Mouse (Mus musculus): ENCODE data around the gene Nrg3.

Gene Nrg3

GRCm38 (mm10) chr14:39472790-39473761, at the start of gene Nrg3:
Gene Nrg3 (minus strand): TSS chr14:39473088.
- in situ Hi-C loops (cut with MboI, MseI): no loop called here

GRCm38 (mm10) chr14:39508956-39509355, 36.1 kb upstream of the Nrg3 start:
- in situ Hi-C loops (cut with MboI, MseI): no loop called here

- in situ Hi-C loops (cut with MboI, MseI): no loop called here
Observed at GRCm38 (mm10) chr14:39473771-39474211, 903 bp upstream of the Nrg3 start.

DNA sequence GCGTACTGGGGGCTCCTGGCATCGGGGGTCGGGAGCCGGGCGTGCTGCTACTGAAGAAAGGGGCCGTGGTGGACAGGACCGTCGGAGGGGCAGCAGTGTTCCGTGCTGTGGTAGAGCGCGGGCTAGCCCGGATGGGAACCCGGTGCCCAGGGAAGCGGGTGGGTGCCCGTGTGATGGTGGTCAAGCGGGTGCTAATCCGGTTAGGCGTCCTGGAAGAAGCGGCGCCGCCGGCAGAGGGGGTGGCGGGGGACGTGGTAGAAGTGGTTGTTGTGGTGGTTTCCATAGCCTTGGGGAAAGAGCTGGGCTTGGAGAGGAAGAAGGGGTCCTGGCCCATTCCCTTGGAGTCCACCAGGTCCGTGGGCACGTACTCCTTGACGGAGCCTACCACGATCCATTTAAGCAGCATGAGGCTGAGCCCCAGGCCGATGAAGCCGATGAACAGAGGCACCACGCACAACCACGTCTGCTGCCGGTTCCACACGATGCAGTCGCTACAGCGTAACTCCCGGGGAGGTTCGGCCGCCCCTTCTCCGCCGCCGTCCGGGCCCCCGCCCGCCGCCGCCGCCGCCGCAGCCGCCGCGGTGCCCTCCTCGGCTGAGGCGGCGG, 639 bp downstream of the Nrg3 start:
- in situ Hi-C loops (cut with MboI, MseI): no loop called here

GRCm38 (mm10) chr14:39471236-39471981, 1.5 kb downstream of the Nrg3 start:
- in situ Hi-C loops (cut with MboI, MseI): no loop called here

- in situ Hi-C loops (cut with MboI, MseI): no loop called here
Observed at GRCm38 (mm10) chr14:39445501-39445900, 27.4 kb downstream of the Nrg3 start.

GRCm38 (mm10) chr14:39428503-39428902, 44.4 kb downstream of the Nrg3 start:
- in situ Hi-C loops (cut with MboI, MseI): no loop called here

- in situ Hi-C loops (cut with MboI, MseI): no loop called here
Observed at GRCm38 (mm10) chr14:39421874-39422273, 51.0 kb downstream of the Nrg3 start.

GRCm38 (mm10) chr14:39413270-39413669, 59.6 kb downstream of the Nrg3 start:
- in situ Hi-C loops (cut with MboI, MseI): no loop called here

- in situ Hi-C loops (cut with MboI, MseI): no loop called here
Observed at GRCm38 (mm10) chr14:39386845-39387244, 86.0 kb downstream of the Nrg3 start.

DNA sequence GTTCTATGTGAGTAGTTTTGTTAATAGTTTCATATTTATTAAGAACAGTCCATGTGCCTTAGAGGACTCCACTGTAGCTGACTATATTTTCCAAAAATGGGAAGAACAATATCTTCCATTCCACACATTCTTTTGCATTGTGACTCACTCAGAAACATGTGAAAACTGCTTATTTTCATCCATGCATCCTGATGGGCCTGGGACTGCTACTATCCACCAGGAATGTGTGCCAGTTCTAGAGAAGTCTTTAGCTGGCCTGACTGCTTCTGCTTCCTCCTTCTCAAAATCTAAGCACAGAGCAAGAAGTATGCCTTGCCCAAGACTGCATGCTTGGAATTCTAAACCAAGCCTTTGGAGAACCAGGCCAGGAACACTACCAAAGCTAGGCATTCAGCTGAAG, 91.6 kb downstream of the Nrg3 start:
- in situ Hi-C loops (cut with MboI, MseI): no loop called here

GRCm38 (mm10) chr14:39373220-39373619, 99.7 kb downstream of the Nrg3 start:
- in situ Hi-C loops (cut with MboI, MseI): no loop called here

GRCm38 (mm10) chr14:39356251-39356650, 116.6 kb downstream of the Nrg3 start:
- in situ Hi-C loops (cut with MboI, MseI): loop anchor here in 1 of 2 experiments (10.0 kb wide), 1 partner anchor 1031 kb away; no protein-coding TSS in a partner anchor

- in situ Hi-C loops (cut with MboI, MseI): loop anchor here in 1 of 2 experiments (10.0 kb wide), 1 partner anchor 1027 kb away; no protein-coding TSS in a partner anchor
Observed at GRCm38 (mm10) chr14:39351979-39352737, 120.7 kb downstream of the Nrg3 start.

DNA sequence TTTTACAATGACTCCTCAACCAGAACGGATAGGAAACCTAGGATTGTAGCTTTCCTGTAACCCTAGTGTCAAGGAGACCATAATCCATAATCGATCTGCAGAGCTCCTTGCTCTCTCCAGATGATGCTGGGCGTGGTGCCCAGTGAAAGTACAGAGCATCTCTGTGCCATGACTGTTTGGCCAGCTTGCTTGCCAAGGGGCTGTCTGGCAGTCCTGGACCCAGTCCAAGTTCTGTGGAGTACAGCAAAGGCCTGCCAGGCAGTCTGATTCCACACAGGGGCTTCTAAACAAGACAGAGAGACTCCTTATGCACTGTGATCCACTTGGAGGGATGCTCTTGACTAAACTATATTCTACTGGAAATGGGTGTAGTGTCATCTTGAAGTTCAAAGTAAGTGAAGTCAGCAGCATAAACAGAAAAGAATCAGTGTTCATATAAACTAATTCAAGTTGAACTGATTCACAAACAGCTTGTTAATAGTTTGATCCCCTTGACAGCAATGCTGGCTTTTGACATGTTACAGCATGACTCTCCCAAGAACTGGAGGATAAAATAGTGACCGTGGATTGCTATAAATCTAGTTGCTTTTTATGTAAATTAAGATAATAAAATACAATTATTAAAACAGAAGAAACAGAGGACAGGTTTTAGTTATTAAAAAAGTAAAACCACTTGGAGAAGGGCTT, 155.3 kb downstream of the Nrg3 start:
- in situ Hi-C loops (cut with MboI, MseI): no loop called here

- in situ Hi-C loops (cut with MboI, MseI): no loop called here
Observed at GRCm38 (mm10) chr14:39314111-39314510, 158.8 kb downstream of the Nrg3 start.

DNA sequence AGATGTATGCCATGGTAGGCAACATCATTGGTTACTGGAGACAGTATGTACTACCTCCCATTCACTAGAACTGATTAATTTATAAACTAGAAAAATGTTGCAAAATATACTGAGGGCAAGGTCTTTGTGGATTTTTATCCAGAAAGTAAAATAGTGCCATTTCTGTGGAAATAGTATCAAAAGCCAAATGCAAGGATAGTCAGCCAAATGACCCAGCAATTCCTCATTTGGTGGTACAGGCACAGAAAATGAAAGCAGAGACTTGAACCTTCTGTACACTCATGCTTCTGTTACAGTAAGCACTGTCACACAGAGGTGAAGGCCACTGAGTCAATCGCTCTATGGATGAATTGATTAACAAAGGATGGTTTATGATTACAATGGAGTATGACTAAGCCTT, 207.8 kb downstream of the Nrg3 start:
- in situ Hi-C loops (cut with MboI, MseI): no loop called here

GRCm38 (mm10) chr14:39264422-39264821, 208.5 kb downstream of the Nrg3 start:
- in situ Hi-C loops (cut with MboI, MseI): no loop called here

- in situ Hi-C loops (cut with MboI, MseI): no loop called here
Observed at GRCm38 (mm10) chr14:39261016-39261415, 211.9 kb downstream of the Nrg3 start.

DNA sequence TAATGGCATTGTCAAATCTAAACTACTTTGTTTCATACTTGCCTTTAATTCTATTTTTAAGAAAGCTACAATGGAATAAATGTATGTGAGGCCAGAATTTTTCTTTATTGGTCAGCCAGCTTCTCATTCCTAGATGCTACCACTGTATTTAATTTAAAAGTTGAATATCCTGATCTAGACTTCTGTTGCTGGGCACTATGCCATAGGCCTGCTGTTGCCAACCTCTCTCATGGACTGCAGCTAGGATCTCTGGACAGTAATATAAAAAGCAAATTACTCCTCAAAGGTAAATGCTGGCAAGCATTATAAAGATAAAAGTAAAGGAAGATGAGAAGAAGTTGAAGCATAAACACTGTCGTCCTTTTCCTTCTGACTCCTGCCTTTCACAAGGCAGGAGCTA, 217.5 kb downstream of the Nrg3 start:
- in situ Hi-C loops (cut with MboI, MseI): no loop called here

GRCm38 (mm10) chr14:39240267-39240666, 232.6 kb downstream of the Nrg3 start:
- in situ Hi-C loops (cut with MboI, MseI): no loop called here

All from T-helper 17 cell (primary cell).